Mouse (Mus musculus) c-Kit-positive CD71-negative TER-119-negative erythroid progenitor cells, embryonic 14.5 days (primary cell): Measurements from ENCODE around the gene Pcp4l1.
"Not testable (repeated sequence)": the region's sequence is repeated elsewhere in the genome, so short reads cannot be mapped to it uniquely, and the experiment has no call there.

ENCODE experiments used
- DNase-seq: peaks from one replicate; pipeline ENCODE4 v3.0.0-alpha.2; 2013; ENCODE audit warnings: low read depth

The Pcp4l1 gene

DNA sequence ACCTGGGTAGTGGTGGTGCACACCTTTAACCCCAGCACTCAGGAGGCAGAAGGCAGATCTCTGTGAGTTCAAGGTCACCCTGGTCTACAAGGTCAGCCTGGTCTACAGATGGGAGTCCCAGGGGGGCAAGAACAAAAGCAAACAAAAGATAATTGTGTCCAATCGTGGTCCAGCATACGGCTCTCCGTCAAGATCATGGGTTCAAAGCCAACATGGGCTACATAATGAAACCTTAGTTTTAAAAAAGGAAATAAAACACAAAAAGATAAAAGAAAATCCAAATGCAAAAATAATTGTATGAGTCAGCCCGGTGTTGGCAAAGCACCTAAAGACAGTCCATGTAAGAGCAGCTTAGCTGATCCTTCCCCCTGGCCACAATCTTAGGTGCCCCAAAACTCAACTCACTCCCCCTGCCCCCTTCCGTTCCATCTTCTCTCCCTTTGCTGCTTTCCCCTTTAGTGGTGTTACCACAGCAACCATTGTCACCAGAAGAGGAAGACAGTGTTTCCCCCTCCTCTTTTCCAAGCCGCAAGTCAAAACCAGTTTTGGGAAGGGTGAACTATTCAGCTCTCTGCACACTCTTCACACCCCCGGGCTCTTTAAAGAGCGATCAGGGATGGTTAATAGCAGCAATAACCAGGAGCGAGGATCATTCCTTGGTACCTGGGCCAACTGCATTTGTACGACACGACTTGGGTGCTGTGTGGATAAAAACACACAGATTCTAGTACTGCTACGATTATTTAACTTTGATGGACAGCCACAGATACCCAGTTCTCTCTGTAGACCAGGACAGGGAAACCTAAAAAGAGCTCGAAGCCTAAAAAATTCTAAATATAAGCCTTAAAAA is 8.0 kb downstream of the Pcp4l1 start:
- DNase-seq: no peak

DNA sequence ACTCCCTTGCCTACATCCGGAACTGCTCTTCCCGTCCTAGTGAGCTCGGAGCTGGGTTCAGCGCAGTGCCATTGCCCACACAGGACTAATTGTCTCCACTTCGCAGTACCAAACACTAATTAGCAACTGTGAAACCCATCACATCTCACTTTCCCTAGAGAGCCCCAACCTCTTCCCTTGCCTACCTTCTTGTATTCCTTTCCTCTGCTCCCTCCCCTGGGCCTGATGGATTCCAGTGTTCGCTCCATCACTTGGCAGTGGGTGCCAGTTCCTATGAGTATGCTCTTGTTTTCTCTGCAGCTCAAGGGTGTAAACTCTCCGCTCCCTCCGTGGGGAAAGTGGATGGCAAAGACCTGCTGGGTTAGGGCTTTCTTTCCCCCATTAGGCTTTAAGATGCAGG is 10.4 kb downstream of the Pcp4l1 start:
- DNase-seq: no peak

DNA sequence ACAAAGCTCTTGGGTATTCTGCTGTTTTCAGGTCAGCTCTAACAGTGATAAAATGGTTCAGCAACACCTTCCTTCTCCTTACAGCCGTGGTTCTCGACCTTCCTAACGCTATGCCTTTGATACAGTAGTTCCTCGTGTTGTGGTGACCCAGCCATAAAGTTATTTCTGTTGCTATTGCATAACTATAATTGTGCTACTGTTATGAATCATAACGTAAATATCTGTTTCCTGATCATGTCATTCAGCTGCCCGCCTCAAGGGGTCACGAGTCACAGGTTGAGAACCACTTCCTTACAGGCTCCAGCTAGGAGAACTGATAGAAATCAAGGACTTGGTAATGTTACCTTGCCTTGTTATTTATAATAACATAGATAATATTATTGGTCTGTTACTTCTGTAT is 11.8 kb downstream of the Pcp4l1 start:
- DNase-seq: peak; percentile 55

DNA sequence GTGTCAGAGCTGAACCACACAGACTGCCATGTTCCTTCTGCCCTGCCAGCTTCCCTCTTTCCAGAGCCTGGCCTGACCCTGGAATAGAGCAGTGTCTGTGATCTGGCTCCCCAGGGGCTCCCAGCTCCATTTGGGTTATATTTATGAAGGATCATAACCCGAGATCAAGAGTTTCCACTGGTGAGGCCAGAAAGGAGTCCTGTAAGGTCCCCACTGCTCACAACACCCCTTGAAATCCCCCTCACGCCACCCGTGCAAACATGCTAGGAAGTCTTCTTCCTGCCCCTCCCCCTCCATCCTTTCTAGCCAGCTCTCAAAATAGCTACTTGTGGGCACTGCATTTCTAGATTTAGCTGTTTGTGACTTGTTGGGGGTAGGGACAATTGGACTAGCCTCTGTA is 12.4 kb downstream of the Pcp4l1 start:
- DNase-seq: no peak

DNA sequence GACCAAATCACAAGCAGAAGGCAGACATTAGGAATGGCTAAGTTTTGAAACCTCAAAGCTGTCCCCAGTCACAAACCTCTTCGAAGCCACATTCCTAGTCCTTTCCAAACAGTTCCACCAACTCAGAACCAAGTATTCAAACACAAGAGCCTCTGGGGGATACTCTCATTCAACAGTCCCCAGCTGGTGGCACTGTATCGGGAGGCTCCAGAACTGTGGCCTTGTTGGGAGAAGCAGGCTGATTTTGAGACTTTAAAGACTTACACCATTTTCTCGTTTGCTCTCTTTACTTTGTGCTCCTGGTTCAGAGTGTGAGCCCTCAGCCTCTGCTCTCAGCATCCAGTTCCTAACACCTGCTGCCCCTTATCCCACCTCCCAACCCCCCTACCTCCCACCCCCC is 13.0 kb downstream of the Pcp4l1 start:
- DNase-seq: no peak

DNA sequence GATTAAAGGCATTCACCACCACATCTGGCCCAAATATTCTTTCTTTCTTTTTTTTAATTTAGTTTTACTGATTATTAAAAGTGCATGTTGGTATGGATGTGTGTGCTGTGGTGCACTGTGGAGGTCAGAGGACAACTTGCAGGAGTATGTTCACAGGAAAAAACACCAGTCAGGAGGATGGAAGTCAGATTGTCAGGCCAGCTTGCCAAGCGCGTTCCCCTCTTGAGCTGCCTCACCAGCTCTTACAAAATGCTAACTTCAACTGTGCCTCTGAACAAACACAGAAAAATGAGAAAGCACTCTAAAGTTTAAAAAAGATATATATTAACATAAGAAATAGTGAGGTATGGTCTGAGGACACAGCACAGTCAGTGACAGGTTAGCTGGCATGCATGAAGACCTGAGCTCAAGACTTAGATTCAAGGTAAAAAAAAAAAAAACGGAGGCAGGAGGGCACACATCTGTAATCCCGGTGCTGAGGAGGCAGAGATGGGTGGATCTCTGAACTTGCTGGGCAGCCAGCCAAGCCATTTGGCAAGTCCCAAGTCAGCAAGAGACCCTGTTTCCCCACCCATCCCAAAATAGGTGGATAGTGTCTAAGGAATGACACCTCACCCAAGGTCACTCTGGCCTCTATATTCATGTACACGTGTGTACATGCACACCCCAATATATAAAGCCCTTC is 16.4 kb downstream of the Pcp4l1 start:
- no peak for DNase-seq

DNA sequence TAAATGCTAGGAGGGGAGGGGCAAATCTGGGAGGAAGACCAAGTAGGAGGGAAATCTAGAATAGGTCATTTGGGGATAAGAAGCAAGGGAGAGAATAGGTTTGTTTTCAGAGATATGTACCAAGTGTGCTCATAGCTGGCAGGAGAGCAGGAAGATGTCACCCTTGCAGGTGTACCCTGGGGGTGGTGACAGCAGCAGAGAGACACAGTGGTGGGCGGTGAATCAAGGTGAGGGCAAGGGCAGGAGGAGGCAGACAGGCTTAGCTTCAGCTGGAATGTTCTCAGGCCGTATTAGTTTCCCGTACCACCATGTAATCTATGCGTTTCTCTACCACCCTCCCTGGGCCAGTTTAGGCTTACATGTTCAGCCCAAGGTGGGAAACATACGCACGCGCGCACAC is 23.3 kb downstream of the Pcp4l1 start:
- DNase-seq: no peak

DNA sequence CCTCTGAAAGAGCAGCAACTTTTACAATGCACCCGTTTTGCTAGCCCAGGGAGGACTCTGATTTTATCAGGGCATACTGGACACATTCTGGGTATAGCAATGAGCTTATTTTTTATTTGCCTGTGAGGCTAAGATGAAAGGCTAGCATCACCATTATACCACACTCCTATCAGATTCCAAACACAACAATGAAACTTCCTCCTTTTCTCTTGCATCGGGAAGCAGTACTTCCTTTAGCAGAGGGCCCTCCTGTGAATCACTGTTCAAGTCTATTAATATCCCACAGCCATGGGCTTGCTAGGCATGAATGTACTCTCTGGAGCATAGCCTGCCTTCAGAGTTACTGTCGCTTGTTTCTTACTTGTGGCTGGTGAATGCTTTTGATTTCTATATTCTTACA is 24.9 kb downstream of the Pcp4l1 start:
- DNase-seq: no peak

DNA sequence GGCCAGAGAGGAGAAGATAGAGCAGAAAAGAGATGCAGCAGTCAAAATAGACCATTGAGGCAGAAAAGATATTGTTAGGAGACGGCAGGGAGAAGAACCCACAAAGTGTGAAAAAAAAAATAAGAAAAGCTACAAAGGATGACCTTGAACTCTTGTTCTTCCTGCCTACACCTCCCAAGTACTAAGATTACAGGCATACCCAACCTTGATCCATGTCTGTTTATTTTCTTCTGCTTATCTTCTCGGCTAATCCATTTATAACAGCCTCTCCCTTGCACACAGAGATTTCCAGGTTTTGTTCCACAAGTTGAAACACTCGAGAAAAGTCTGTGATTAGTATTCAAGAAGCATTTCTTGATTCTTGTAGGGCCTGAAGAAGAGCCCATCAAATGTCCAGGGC is 26.2 kb downstream of the Pcp4l1 start:
- no peak for DNase-seq

DNA sequence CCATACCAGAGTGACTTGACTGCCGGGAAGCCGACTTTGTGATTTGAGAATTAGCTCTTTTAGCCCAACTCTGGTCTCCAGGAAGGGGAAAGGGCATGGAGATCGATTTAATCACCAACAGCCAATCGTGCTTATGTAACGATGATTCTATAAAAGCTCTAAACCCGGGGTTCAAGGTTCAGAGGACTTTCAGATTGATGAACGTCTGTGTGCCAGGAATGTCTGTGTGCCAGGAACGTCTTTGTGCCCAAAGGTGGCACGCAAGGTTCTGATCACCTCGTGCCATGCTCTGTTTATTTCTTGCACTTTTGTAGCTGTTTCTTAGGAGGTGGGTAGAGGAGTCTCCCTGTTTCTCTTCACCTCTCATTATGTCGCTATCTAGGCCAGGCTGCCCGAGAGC is 27.2 kb downstream of the Pcp4l1 start:
- no peak for DNase-seq

DNA sequence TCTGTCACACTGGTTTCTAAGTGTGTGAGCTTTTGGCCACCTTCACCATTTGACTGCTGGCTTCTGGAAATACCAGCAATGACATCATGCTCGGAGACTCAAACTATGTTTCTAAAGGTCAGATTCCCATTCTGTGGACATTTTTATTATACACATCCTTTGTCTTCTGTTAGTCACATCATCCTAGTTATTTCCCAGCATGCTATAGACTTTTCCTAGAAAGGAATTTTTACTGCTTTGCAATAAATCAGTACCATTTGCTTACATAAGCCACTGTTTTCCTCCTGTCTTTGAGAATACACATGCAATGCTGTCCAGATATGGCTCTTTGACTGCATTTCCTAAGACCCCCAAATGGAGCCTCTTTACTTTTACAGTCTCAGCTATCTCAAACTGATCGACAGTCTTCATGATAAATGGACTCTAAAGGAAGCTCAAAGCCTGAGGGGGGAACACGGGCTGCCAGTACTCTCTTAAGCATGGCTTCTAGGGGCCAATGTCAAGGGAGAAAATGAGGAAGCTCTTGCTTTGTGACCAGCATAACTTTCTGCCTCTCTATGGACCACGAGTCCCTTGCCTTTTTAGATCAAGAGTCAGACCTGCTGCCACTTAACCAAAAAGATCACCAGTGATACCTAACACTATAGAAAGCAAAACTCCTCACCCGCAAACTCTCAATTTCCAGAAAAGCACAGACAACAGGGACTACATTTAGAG is 30.3 kb downstream of the Pcp4l1 start:
- no peak for DNase-seq

DNA sequence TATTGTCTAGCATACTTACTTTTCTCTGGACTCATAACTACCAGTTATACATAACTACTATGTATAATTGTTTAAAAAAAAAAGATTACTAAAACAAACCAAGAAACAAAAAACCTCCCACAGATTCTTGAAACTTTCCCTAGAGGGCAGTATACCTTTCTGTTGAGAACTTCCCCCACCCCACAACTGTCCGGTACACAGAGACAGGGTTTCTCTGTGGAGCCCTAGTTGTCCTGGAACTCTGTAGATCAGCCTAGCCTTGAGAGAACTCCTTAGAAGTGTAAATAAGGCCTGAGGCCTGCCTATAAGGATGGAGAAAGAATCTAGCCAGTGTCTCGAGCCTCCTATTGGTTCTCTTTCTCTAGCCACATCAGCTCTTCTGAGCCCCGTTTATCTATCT is 31.8 kb downstream of the Pcp4l1 start:
- no peak for DNase-seq

DNA sequence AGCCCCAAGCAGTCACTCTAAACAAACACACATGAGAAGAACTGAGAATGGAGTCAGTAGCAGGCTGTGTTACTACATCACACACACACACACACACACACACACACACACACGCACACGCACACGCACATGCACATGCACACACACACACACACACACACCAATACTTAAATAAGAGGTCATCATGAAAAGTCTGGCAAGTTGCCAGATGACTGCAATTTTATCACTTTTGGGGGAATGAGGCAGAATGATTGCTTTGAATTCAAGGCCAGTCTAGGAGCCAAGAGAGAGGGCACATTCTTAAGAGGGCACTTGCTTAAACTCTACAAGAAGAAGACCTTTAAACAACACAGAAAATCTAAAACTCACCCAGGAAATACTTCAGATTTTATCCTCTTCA is 33.5 kb downstream of the Pcp4l1 start:
- no peak for DNase-seq

DNA sequence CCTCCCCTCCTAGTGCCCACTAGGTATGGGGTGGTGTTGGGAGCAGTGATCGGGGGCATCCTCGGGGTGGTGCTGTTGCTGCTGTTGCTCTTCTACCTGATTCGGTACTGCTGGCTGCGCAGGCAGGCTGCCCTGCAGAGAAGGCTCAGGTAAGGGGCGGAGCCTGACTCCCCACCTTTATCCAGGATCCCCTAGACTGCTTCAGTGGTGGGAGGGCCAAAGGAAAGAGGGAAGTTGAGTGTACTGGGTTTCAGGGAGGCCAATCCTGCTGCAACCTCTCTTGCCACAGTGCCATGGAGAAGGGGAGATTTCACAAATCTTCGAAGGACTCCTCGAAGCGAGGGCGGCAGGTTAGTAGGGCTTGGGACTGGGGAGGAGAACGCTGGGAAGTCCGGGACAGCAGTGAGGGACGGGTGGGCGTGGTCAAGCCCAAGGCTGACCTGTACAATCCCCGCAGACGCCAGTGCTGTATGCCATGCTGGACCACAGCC is 36.5 kb downstream of the Pcp4l1 start:
- DNase-seq: no peak

DNA sequence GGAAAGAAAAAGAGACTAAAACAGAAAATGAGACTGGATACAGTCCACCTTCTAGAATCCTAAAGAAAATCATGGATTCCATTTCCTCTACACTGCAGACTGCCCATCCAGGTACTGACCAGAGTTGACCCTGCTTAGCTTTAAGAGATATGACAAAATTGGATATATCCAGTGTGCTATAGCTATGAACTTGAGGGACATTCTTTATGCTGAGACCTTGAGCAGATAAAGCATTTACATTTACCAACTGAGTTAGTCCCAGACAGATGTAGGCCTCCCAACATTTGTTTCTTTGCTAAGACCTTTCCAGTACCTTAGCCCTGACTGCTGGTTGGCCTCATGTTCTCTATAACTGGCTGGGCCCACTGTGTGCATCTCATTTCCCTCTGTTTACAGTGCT is 38.1 kb downstream of the Pcp4l1 start:
- DNase-seq: no peak

DNA sequence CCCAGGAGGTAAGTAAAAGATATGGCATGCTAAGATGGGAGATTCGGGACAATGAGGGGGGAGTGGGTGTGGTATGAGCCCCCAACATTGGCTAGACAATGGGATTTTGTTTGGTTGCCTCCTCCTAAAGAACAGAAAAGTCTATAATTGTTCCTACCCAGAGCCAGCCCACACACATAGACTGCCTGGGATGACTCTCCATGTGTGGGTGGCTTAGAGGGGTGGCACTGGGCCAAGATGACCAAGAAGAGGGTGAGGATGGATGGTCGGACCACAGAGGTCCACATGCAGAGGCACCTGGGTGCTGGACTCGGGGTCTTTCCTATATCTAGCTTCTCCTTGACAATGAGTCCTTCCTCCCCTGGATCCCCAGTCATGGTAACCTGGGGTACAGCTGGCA is 39.4 kb downstream of the Pcp4l1 start:
- DNase-seq: no peak

DNA sequence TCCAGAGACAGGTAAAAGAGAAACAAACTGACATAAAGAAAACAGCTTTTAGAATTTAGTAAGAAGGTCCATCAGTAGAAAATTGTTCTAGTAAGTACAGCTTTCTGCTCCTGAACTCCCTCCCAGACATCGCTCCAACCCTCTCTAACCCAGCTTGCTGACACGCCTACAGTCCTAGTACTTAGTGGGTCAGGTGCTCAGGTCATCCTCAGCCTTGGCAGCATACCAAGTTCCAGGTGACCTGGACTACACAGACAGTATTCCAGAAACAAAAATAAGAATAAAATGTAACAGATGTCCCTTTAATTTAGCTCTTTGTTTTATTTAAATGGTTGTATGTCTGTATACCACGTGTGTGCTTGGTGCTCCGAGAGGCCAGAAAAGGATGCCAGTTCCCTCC is 44.1 kb downstream of the Pcp4l1 start:
- DNase-seq: no peak

DNA sequence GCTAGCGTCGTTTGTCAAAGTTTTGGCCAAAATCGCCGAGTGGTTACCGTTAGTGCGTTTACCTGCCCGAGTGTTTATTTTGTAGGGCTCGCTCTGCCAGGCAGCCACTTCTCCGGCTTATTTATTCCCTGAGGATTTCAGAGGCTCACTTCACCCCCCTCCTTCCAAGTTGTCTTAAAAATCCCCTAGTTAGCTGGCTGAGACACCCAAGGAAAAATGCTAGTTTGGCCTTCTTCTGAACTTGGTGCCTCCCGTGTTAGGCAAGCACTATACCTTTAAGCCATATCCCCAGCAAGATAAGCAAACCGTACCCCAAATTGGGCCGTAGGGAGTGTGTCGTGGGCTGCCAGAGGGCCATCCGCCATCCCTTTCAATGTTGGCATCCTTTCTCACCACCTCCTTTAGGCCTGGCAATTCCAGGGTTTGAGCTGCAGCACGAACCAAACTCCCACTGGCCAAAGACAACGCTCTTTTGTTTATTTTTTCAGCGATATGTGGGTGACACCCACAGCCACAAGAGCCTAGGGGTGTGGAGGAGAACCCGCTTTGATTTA is 45.2 kb downstream of the Pcp4l1 start:
- no peak for DNase-seq

DNA sequence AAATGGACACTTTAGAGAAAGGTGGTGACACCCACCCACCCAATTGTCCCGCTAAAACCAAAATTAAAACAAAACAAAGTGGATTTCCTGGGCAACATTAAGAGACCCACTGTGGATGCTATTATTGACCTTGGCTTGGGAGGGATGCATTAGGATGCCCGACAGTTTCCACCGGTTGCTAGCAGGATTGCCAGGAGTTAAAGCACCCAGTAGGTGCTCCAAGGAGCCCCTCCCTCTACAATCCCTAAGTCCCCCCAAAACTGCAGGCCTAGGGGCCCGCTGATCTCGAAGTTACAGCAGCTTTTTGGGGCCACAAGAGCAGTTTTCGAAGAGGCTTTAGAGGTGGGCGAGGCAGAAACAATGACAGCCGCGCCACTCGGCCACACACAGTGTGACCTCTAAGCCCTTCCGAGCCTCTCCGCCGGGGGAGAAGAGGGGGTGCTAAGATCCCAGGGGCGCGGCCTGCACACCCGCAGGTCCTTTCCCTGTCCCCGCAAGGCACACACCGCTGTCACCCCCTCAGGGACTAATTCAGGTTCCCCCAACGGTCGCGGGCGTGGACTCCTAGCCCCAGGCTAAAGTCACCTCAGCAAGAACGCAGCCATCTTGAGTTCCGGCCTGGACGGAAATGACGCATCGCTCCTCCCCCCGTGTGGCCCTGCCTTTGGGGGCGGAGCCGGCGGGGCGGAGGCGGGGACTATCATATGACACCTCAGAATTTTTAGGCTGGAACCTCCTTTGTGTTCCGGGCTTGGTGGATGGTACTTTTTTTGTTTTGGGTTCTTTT is 45.9 kb downstream of the Pcp4l1 start, which contains the start of the genes Sdhc and Mpz:
Sdhc (minus strand) TSS at position 630 of the 787 bp plus-strand sequence.
Mpz (plus strand) TSS at position 738 of the 787 bp plus-strand sequence.
- DNase-seq: peak; percentile 93

DNA sequence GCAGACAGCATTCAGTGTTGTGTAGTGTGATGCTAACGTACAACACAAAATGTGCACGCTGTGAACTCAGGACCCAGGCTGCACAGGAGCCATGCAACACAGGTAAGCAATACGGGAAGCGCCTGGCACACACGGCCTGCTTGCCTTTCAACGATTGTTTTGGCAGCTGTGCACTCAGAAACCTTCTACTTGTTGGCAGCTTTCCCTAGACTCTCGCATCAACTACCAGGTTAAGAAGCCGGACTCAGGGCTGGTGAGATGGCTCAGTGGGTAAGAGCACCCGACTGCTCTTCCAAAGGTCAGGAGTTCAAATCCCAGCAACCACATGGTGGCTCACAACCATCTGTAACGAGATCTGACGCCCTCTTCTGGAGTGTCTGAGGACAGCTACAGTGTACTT is 53.1 kb downstream of the Pcp4l1 start:
- not testable (repeated sequence) for DNase-seq

DNA sequence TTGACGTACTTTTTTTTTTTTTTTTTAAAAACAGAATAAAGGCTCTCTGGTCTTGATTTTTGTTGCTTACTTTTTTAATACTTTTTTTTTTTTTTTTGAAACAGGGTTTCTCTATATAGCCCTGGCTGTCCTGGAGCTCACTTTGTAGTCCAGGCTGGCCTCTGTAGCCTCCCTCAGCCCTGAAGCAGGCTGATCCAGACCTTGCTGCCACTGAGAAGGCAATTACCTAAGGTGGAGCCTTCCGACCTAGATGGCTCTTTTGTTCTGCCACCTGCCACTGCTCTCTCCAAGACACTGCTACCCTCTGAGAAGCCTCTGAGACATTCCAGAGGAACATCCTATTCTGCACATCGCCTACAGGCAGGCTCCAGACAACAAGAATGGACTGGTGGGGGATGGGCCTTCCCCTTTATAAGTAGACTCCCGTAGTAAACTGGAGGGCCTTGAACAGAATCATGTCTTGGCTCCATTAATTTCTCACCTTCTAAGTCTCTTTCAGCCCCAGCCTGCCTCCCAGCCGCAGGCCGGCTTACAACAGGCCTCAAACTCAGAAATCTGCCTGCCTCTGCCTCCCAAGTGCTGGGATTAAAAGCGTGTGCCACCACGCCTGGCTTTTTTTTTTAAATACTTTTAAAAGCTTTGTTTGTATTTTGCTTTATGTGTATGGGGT is 58.4 kb downstream of the Pcp4l1 start:
- DNase-seq: not testable (repeated sequence)
